Mouse (Mus musculus) erythroblast, embryonic 14.5 days (primary cell): ENCODE results near the gene Mettl24.

ENCODE experiments used
- GATA1 ChIP-seq: IDR thresholded peaks from 2 replicates; pipeline ENCODE4 v1.6.1; 2012; ENCODE audit warnings: low read length, inconsistent platforms, mixed read lengths
- TAL1 ChIP-seq: IDR thresholded peaks from 3 replicates; pipeline ENCODE4 v1.6.1; 2012; ENCODE audit warnings: low read length, inconsistent platforms, mixed read lengths

GRCm38 (mm10) chr10:40726989-40727388 is 43.9 kb downstream of the Mettl24 start:
- TF ChIP-seq GATA1 = no peak
- TF ChIP-seq TAL1 = no peak
